Mouse (Mus musculus): ENCODE data around the gene Cd209e.
"Not testable (repeated sequence)": the region's sequence is repeated elsewhere in the genome, so short reads cannot be mapped to it uniquely, and the experiment has no call there.

Cd209e gene

DNA sequence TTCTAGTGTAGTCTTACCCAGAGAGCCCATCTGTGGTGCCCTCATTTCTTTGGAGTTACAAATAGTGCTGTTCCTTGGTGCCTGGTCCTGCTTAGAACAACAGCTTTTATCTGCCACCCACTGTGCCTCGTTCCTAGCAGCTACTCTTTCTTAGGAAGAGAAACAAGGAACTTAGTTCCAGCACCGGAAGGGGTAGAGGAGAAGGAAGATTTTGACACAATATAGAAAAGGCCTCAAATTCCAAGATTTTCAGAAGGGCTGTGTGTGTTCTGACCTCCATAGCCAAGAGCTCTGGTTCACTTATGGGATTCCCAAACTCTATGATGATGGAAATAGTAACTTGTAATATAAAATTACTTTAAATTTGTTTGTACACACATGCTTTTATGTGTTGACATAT is at the start of gene Cd209e:
Gene Cd209e (minus strand): TSS at position 101 of the 400 bp plus-strand sequence.
- in situ Hi-C loops (cut with MboI; ENCODE audit: low sequenced_read_pairs): no loop called here

DNA sequence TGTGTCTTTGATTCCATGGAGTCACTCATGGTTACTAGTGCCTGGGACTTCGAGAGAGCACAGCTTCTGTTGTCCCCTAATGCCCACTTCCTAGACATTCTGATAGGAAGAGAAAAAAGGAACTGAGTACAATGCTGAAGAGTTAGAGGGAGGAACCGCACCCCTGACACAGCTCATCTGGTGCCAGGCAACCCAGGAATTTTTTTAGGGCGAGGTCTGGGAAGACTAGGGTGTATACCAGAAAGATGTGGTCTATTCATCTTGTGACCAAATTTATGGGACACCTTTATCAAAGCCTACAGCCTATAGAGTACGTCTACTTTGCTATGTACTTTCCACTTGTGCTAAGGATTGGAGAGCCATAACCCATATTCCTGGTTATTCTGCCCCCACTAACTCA is 24.3 kb upstream of the Cd209e start, which contains the start of gene Cd209d:
Gene Cd209d (minus strand): TSS at position 101 of the 400 bp plus-strand sequence.
- in situ Hi-C loops (cut with MboI; ENCODE audit: low sequenced_read_pairs): no loop called here

DNA sequence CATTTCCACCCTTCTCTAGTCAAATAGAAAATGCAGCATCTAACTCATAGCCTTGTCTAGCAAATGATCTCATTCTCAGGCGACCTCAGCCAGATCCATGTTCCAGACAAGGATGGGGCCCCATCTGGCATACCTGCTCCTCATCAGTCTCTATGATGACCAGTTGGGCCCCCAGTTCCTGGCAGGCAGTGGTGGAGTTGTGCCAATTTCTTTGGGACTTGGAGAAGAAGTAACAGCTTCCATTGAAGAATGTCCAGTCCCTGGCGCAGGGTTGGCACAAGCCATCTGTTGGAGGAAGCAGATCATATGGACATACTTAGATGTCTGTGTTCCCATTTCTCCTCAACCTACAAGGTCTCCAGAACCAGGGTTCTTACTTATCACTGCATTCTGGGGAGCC is 22.0 kb upstream of the Cd209e start:
- in situ Hi-C loops (cut with MboI; ENCODE audit: low sequenced_read_pairs): no loop called here

DNA sequence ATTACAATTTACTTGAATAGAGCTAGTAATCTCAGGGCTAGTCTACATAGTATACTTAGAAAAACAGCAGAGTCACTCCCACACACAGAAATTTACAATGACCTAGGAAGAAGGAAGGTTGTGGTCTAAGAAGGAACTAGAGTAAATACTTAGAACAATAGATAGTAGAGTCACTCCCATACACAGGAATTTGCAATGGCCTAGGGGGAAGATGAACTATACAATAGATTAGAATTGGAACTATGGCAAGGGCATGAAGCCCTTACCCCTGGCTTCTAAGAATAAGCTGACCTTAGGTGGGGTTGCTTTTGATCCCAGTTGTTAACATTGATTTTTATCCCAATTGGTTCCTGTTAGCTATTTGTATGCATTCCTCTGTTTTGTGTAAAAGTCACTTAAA is 8.6 kb upstream of the Cd209e start:
- in situ Hi-C loops (cut with MboI; ENCODE audit: low sequenced_read_pairs): not testable (repeated sequence)

DNA sequence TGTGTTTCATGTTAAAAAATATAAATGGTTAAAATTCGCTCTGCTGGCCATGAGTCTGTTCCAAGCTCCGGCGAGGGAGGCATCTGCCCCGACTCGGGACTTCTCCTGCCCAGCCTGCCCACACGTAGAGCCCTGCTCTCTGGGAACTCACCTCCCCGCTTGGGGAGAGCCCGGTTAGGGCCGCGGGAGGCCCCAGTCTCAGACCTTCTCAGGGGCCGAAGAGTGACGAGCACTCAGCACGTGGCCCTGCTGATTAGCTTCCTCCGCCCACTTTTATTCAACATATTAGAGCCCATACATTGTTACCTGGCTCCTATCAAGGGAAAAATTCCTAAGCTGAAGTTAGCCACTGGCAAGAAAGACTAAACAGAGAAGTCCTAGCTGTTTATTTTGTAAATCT is 51.0 kb downstream of the Cd209e start:
- in situ Hi-C loops (cut with MboI; ENCODE audit: low sequenced_read_pairs): no loop called here
